Mouse (Mus musculus): ENCODE results near the gene Lrriq3. TPM values are rescaled to one million over a fixed set of nuclear protein-coding genes. Genes with fewer than 3 reads are reported as not detected.

The Lrriq3 gene
- polyA plus RNA-seq (2012): not detected in 2 replicates

GRCm38 (mm10) chr3:155093116-155093956, at the start of gene Lrriq3, which contains the start of gene Fpgt:
Lrriq3 (plus strand) TSS chr3:155093434.
Fpgt (minus strand) TSS chr3:155093403.
- H3K4me3 ChIP-seq (replicated peaks): peak within 1 kb of the TSS; percentile 80
- peaks cover 16% of the 10 kb centered on the region for H3K4me1 ChIP-seq (ENCODE audit: control insufficient read depth)
- H3K27me3 ChIP-seq (ENCODE audit: control insufficient read depth): no peaks in the 10 kb centered on the region
- H3K9me3 ChIP-seq (ENCODE audit: control insufficient read depth, low read length): no peaks in the 10 kb centered on the region
- peaks cover 4% of the 10 kb centered on the region for H3K36me3 ChIP-seq (ENCODE audit: control insufficient read depth)
- TF ChIP-seq GATA1 (IDR thresholded peaks at IDR 0.05; ENCODE audit: low read length) (no peak), TAL1 (IDR thresholded peaks at IDR 0.05; ENCODE audit: low read length) (no peak)

- Histone ChIP-seq H3K27me3 (ENCODE audit: control insufficient read depth) (no peaks in the 10 kb centered on the region), H3K36me3 (ENCODE audit: control insufficient read depth) (no peaks in the 10 kb centered on the region), H3K4me1 (ENCODE audit: control insufficient read depth) (no peaks in the 10 kb centered on the region), H3K4me3 (replicated peaks) (no peak overlapping the region), H3K9me3 (ENCODE audit: control insufficient read depth, low read length) (no peaks in the 10 kb centered on the region)
- TF ChIP-seq TAL1 (IDR thresholded peaks at IDR 0.05; ENCODE audit: low read length) (no peak), GATA1 (IDR thresholded peaks at IDR 0.05; ENCODE audit: low read length) (no peak)
These were observed 41.2 kb upstream of the Lrriq3 start for GRCm38 (mm10) chr3:155052021-155052420.

- Histone ChIP-seq H3K4me1 (ENCODE audit: control insufficient read depth) (no peaks in the 10 kb centered on the region), H3K36me3 (ENCODE audit: control insufficient read depth) (no peaks in the 10 kb centered on the region), H3K9me3 (ENCODE audit: control insufficient read depth, low read length) (no peaks in the 10 kb centered on the region; the same call in 1 of the 2 replicates), H3K27me3 (ENCODE audit: control insufficient read depth) (no peaks in the 10 kb centered on the region), H3K4me3 (replicated peaks) (no peak overlapping the region)
- TF ChIP-seq TAL1 (IDR thresholded peaks at IDR 0.05; ENCODE audit: low read length) (no peak), GATA1 (IDR thresholded peaks at IDR 0.05; ENCODE audit: low read length) (no peak)
These were observed 40.0 kb upstream of the Lrriq3 start for GRCm38 (mm10) chr3:155053189-155053588.

- H3K27me3 ChIP-seq (ENCODE audit: control insufficient read depth): no peaks in the 10 kb centered on the region
- no peaks in the 10 kb centered on the region; the same call in 1 of the 2 replicates for H3K9me3 ChIP-seq (ENCODE audit: control insufficient read depth, low read length)
- no peaks in the 10 kb centered on the region for H3K36me3 ChIP-seq (ENCODE audit: control insufficient read depth)
- H3K4me3 ChIP-seq (replicated peaks): no peak within 1 kb of the TSS
- H3K4me1 ChIP-seq (ENCODE audit: control insufficient read depth): no peaks in the 10 kb centered on the region
- TF ChIP-seq TAL1 (IDR thresholded peaks at IDR 0.05; ENCODE audit: low read length): no peak
- no peak for TF ChIP-seq GATA1 (IDR thresholded peaks at IDR 0.05; ENCODE audit: low read length)
These were observed 37.9 kb upstream of the Lrriq3 start, which contains the start of gene Tnni3k for GRCm38 (mm10) chr3:155055231-155055916. Tnni3k (minus strand) TSS chr3:155055407.

- H3K36me3 ChIP-seq (ENCODE audit: control insufficient read depth): no peaks in the 10 kb centered on the region
- H3K4me3 ChIP-seq (replicated peaks): no peak overlapping the region
- H3K9me3 ChIP-seq (ENCODE audit: control insufficient read depth, low read length): no peaks in the 10 kb centered on the region; the same call in 1 of the 2 replicates
- H3K4me1 ChIP-seq (ENCODE audit: control insufficient read depth): no peaks in the 10 kb centered on the region
- no peak for TF ChIP-seq GATA1 (IDR thresholded peaks at IDR 0.05; ENCODE audit: low read length)
- TF ChIP-seq TAL1 (IDR thresholded peaks at IDR 0.05; ENCODE audit: low read length): no peak
- H3K27me3 ChIP-seq (ENCODE audit: control insufficient read depth): no peaks in the 10 kb centered on the region
These were observed 36.6 kb upstream of the Lrriq3 start for GRCm38 (mm10) chr3:155056606-155057005.

GRCm38 (mm10) chr3:155057566-155057965, 35.7 kb upstream of the Lrriq3 start:
- Histone ChIP-seq H3K27me3 (ENCODE audit: control insufficient read depth) (no peaks in the 10 kb centered on the region), H3K4me1 (ENCODE audit: control insufficient read depth) (no peaks in the 10 kb centered on the region), H3K4me3 (replicated peaks) (no peak overlapping the region), H3K9me3 (ENCODE audit: control insufficient read depth, low read length) (peaks cover 2% of the 10 kb centered on the region; the same call in 1 of the 2 replicates), H3K36me3 (ENCODE audit: control insufficient read depth) (no peaks in the 10 kb centered on the region)
- TF ChIP-seq TAL1 (IDR thresholded peaks at IDR 0.05; ENCODE audit: low read length) (no peak), GATA1 (IDR thresholded peaks at IDR 0.05; ENCODE audit: low read length) (no peak)

- Histone ChIP-seq H3K4me1 (ENCODE audit: control insufficient read depth) (no peaks in the 10 kb centered on the region), H3K27me3 (ENCODE audit: control insufficient read depth) (no peaks in the 10 kb centered on the region), H3K36me3 (ENCODE audit: control insufficient read depth) (no peaks in the 10 kb centered on the region), H3K4me3 (replicated peaks) (no peak overlapping the region), H3K9me3 (ENCODE audit: control insufficient read depth, low read length) (peaks cover 2% of the 10 kb centered on the region; the same call in 1 of the 2 replicates)
- TF ChIP-seq GATA1 (IDR thresholded peaks at IDR 0.05; ENCODE audit: low read length) (no peak), TAL1 (IDR thresholded peaks at IDR 0.05; ENCODE audit: low read length) (no peak)
These were observed 34.3 kb upstream of the Lrriq3 start for GRCm38 (mm10) chr3:155058800-155059448.

GRCm38 (mm10) chr3:155059449-155059822, 33.8 kb upstream of the Lrriq3 start:
- Histone ChIP-seq H3K4me1 (ENCODE audit: control insufficient read depth) (no peaks in the 10 kb centered on the region), H3K9me3 (ENCODE audit: control insufficient read depth, low read length) (peaks cover 2% of the 10 kb centered on the region; the same call in 1 of the 2 replicates), H3K36me3 (ENCODE audit: control insufficient read depth) (no peaks in the 10 kb centered on the region), H3K4me3 (replicated peaks) (no peak overlapping the region), H3K27me3 (ENCODE audit: control insufficient read depth) (no peaks in the 10 kb centered on the region)
- TF ChIP-seq GATA1 (IDR thresholded peaks at IDR 0.05; ENCODE audit: low read length): no peak
- TF ChIP-seq TAL1 (IDR thresholded peaks at IDR 0.05; ENCODE audit: low read length): no peak

All from erythroblast, embryonic 14.5 days (primary cell).